Mouse (Mus musculus): ENCODE data around the gene Ier2.
"Not testable (repeated sequence)": the region's sequence is repeated elsewhere in the genome, so short reads cannot be mapped to it uniquely, and the experiment has no call there.

Ier2 gene

DNA sequence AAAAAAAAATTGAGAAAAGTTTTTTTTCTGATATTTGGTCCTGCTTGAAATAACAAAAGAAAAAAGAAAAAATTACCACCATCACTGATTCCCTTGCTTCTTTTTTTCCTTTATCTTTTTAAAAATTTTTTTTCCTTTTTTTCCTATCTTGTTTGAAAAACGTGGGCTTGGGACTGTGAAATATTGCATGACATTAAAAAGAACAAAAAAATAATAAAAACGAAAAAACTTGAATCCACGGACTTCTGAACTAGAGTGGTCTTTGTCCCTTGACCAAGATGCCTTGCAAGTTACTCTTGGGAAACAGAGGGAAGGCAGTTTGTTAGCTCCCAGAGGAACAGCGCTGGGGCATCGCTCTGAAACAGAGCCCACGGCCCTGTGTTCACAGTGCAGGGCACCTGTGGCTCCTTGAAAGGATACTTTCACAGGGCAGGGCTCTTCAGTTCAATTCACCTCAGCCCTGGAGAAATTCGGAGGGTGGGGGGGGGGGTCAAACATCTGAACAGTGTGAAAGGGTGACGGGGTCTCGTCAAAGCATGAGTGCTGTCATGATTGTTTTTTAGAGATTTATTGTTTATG lies 22.6 kb downstream of the Ier2 start:
- no peak for DNase-seq (ENCODE audit: low read depth in 2 of 2, low spot score in 2 of 2)

- peak; percentile 89 to 91 for DNase-seq (ENCODE audit: low read depth in 2 of 2, low spot score in 2 of 2)
Measured at GRCm38 (mm10) chr8:84639162-84640009, 23.3 kb downstream of the Ier2 start.

DNA sequence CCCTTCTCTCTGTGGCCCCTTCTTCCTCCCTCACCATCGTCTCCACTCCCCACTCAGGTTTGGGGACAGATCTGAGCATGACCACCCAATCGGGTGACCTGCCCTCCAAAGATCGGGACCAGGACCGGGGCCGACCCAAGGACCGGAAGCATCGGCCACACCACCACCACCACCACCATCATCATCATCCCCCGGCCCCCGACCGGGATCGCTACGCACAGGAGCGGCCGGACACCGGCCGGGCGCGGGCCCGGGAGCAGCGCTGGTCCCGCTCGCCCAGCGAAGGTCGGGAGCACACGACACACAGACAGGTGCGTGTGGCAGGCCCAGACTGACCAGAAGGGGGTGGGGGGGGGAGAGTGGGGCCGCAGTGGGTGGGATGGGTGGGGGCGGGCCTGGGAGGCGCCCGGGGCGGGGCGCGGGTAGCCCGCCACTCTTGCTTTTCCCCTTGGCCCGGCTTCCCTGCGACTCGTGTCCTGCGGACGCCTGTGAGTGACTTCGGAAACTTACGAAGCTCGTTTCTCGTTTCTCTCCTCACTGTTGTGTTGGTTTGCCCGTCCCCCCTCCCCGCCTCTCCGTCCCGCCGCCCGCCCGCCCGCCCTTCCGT lies 24.0 kb downstream of the Ier2 start:
- DNase-seq (ENCODE audit: low read depth in 2 of 2, low spot score in 2 of 2), result no peak

DNA sequence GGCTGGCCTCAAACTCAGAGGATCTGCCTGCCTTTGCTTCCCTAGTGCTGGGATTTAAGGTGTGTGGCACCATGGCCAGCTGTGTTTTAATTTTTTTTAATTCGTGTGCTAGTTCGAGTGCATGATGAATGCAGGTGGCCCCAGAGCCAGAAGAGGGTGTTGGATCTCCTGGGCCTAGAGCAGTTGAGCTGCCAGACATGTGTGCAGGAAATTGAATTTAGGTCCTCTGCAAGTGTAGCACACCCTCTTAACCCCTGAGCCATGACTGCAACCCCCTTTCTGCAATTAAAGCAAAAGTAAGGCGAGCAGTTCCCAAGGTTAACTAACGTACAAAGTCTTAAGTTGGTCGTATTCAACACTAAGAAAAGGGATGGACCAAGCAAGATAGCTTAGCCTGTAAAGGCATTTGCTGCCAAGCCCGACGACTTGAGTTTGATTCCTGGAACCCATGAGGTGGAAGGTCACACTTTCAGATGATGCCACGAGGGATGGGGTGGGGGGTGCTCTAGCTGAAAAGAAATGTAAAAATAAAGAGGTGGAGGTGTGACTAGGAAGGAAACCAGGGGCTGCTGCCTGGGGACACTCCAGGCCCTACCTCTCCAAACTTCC lies 24.6 kb downstream of the Ier2 start:
- DNase-seq (ENCODE audit: low read depth in 2 of 2, low spot score in 2 of 2), result no peak

DNA sequence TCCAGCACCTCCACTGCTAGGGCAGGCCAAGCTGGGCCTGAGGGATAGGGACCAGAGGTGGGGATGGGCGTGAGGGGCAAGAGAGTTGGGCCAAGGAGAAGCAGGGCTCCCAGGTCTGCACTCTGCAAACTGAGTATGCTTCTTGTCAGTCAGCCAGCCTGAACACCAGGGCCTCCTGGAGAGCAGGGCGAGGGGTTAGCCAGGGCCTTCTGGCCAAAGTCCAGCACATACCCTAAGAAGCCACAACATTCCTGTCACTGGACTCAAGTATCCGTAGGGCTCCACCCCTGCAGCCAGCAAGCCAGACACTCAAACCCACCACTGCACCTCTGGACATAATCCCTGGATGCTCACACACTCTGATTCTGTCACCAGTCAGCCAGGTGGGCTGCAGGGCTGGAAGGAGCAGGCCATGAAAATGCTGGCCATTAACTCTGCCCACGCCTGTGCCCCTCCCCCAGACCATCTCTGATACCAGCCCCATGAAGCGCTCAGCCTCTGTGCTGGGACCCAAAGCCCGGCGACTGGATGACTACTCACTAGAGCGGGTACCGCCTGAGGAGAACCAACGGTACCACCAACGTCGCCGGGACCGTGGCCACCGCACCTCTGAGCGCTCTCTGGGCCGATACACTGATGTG lies 26.5 kb downstream of the Ier2 start:
- DNase-seq (ENCODE audit: low read depth in 2 of 2, low spot score in 2 of 2), result no peak

DNA sequence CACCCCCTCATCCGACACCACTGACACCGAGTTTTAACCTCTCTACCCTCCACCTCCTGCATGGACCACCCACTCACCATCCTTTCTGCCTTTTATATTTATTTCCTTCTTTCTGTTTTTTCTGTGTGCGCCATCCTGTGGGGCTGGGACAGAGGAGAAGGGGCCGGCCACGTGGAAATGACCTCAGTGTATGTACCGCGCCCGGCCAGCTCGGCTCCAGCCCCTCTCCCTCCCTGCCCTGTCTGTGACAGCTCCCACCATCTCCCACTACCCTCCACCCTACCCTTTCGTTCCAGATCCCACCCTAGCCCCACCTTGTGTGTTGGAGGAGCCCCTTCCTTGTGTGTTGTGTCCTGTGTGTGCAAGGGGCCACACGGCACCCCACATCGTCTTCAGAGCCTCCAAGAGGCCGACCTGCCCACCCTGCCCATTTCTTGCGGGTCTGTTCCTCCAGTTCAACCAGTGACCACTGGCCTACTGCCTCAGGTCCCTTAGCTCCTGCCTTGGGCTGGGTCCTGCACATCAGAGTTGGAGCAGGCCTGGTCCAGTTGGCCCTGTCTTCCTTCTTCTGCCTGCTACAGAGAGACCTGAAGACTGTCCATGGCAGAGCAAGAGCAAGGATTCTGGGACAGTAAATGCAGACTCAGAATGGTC lies 27.1 kb downstream of the Ier2 start:
- no peak for DNase-seq (ENCODE audit: low read depth in 2 of 2, low spot score in 2 of 2)

- no peak for DNase-seq (ENCODE audit: low read depth in 2 of 2, low spot score in 2 of 2)
Measured at GRCm38 (mm10) chr8:84634849-84635304, 27.8 kb downstream of the Ier2 start.

- DNase-seq (ENCODE audit: low read depth in 2 of 2, low spot score in 2 of 2), result no peak
Measured at GRCm38 (mm10) chr8:84633841-84634584, 28.6 kb downstream of the Ier2 start.

DNA sequence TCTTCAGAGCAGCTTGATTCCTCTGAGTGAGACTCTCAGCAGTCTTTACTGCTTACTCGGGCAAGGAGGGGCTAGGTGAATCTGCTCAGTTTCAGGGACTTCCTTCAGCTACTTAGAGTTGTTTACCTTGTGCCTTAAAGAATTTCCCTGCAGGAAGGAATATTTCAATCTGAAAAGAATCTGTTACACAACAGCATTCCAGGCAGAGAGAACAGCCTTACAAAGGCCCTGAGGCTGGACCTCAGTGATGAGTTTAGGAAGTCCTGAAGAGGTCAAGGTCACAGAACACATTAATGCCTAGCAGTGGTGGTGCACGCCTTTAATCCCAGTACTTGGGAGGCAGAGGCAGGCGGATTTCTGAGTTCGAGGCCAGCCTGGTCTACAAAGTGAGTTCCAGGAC lies 30.8 kb downstream of the Ier2 start:
- DNase-seq (ENCODE audit: low read depth in 2 of 2, low spot score in 2 of 2), result no peak

- no peak for DNase-seq (ENCODE audit: low read depth in 2 of 2, low spot score in 2 of 2)
Measured at GRCm38 (mm10) chr8:84630145-84630544, 32.5 kb downstream of the Ier2 start.

DNA sequence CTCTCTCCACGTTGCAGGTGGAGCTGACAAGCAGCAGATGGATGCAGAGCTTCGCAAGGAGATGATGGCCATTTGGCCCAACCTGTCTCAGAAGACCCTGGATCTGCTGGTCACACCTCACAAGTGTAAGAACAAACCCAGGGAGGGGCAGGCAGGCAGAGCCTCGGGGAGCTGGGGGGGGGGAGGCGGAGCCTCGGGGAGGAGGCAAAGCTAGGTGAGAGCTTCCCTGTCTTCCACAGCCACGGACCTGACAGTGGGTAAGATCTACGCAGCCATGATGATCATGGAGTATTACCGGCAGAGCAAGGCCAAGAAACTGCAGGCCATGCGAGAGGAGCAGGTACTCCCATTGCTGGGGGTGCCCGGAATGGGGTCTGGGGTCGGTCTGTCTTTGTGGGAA lies 33.1 kb downstream of the Ier2 start:
- DNase-seq (ENCODE audit: low read depth in 2 of 2, low spot score in 2 of 2), result no peak

- not testable (repeated sequence) for DNase-seq (ENCODE audit: low read depth in 2 of 2, low spot score in 2 of 2)
Measured at GRCm38 (mm10) chr8:84623425-84623824, 39.2 kb downstream of the Ier2 start.

GRCm38 (mm10) chr8:84621102-84621625 lies 41.5 kb downstream of the Ier2 start:
- DNase-seq (ENCODE audit: low read depth in 2 of 2, low spot score in 2 of 2), result no peak

- DNase-seq (ENCODE audit: low read depth in 2 of 2, low spot score in 2 of 2), result no peak
Measured at GRCm38 (mm10) chr8:84617005-84617404, 45.6 kb downstream of the Ier2 start.

GRCm38 (mm10) chr8:84615666-84616485 lies 46.8 kb downstream of the Ier2 start:
- DNase-seq (ENCODE audit: low read depth in 2 of 2, low spot score in 2 of 2), result no peak

- peak in 1 of 2 experiments; percentile 47 for DNase-seq (ENCODE audit: low read depth in 2 of 2, low spot score in 2 of 2)
Measured at GRCm38 (mm10) chr8:84614512-84615223, 48.0 kb downstream of the Ier2 start.
